Mouse (Mus musculus) macrophage (primary cell): ENCODE measurements around the gene Sub1. TPM values are rescaled to one million over a fixed set of nuclear protein-coding genes. Genes with fewer than 3 reads are reported as not detected.

Experiments used
- H3K27ac ChIP-seq: fragments of 350-480 bp; formaldehyde crosslinking; 2 replicates; pipeline ENCODE4 v1.9.0; 2021
- H3K36me3 ChIP-seq: fragments of 350-480 bp; formaldehyde crosslinking; 2 replicates; pipeline ENCODE4 v1.9.0; 2021; ENCODE audit errors: inconsistent target
- H3K4me3 ChIP-seq: fragments of 350-480 bp; formaldehyde crosslinking; 2 replicates; pipeline ENCODE4 v1.9.0; 2021; ENCODE audit errors: inconsistent target
- H3K79me2 ChIP-seq: fragments of 350-480 bp; formaldehyde crosslinking; 2 replicates; pipeline ENCODE4 v1.9.0; 2021; ENCODE audit errors: inconsistent target
- WGBS: methylation state at CpG from one replicate; pipeline ENCODE4 v1.1.7; 2026; ENCODE audit warnings: inconsistent platforms; ENCODE audit not compliant: missing documents; 5-methylcytosine and 5-hydroxymethylcytosine counted together
- polyA plus RNA-seq: library from polyadenylated mRNA; stranded (reverse); fragments of 250-400 nt; gene quantifications from 3 replicates; pipeline ENCODE4 v1.2.4, GENCODE M21; 2018; ENCODE audit warnings: inconsistent platforms

The Sub1 gene
- polyA plus RNA-seq, 1 experiment from 2014 or later = 217 TPM

DNA sequence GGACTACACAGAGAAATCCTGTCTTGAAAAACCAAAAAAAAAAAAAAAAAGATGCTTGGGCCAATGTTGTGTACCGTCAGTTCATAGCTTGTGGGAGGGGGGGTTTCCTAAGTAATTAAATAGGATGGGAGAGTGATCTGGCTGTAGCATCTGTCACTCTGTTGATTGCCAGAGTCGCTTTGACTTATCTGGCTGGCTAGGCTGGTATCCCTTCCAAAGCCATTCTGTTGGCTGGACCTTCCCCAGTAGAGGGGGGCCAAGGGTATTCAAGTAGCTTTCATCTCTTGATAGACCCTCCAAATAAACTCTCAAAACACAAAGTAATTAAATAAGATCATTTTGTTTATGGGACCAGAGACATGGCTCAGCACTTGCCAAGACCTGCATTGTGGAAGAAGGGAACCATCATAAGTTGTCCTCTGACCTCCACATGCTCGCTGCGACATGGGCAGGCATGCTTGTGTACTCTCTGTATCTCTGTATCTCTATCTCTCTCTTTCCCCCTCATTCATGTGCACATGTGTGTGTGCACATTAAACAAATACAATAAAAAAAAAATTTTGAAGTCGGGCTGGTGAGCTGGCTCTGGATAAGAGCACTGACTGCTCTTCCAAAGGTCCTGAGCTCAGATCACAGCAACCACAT lies 31.5 kb downstream of the Sub1 start:
- Histone ChIP-seq H3K36me3 (no peaks in the 10 kb centered on the region), H3K4me3 (no peak overlapping the region), H3K79me2 (no peaks in the 10 kb centered on the region), H3K27ac (no peak overlapping the region)
- 87% methylated on average over 5 of the region's 5 CpGs for WGBS

DNA sequence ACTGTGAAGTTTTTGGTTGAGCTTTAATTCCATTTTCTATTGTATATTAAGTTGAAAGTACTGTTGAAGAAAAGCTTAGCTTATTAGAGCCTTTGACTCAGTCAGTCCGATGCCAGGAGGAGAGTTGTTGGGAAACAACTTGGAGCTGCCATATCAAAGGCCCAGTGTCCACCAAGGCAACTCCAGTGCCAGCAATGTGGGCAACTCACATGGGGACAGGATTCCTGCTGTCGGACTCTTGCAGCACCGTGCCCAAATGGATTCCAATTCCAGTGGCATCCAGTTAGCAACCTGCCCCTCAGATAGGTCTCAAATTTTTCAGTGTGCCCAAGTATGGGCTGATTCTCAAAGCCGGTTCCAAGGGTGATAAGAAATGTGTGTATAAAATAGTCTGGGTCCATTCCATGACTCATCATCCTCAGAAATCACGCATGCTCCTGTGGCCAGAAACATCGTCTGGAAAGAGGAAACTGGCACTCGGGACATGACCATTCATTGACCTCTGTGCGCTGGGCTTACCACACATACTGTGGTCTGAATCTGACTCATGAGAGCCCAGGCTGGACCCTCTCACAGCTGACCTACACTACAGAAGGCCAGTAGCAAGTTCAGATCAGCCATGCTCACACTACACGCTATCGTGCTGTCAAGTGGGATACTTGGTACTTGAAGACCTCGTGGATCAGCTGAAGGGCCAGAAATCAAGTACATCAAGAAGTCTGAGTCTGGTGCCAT lies 32.8 kb downstream of the Sub1 start:
- H3K36me3 ChIP-seq = no peaks in the 10 kb centered on the region
- no peak overlapping the region for H3K4me3 ChIP-seq
- H3K27ac ChIP-seq = no peak overlapping the region
- 65% methylated on average over 11 of the region's 11 CpGs for WGBS
- H3K79me2 ChIP-seq = no peaks in the 10 kb centered on the region

DNA sequence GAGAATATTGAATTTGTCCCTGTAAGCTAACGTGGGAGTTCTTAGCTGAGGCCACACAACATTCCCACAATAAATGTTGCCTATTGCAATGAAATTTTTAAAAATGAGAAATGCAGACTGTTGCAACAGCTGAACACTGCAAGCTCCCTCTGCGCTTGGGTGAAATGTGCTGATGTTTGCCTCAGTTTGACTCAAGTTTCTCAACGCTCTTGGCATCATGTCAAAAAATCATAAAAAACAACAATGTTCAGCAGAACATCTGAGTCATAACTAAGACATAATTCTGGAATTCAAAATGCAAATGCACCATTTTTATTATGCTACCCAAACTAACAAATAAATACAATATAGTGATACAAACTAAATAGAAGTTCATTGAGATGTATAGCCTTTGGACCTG lies 37.1 kb downstream of the Sub1 start:
- Histone ChIP-seq H3K79me2 (no peaks in the 10 kb centered on the region), H3K27ac (no peak overlapping the region), H3K36me3 (no peaks in the 10 kb centered on the region), H3K4me3 (no peak overlapping the region)
- WGBS = 88% methylated on average over 3 of the region's 3 CpGs

DNA sequence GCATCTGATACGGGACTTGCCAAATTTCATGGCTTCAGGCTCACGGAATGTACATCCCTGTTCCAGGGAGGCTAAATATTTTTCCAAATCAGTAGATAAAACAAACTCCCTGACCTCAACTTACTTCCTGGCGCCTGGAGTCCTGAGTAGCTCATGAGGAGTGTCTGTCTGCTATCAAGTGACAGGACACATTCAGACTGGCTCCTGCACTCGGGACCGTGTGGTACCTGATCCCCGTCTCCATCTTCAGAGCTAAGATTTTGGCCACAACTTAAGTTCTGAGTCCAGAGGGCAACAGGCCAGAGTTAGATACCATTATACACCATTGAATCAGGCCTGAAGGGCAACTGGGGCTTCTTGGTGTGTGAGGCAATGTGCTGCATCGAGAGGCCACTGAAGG lies 40.7 kb downstream of the Sub1 start:
- no peaks in the 10 kb centered on the region for H3K79me2 ChIP-seq
- H3K36me3 ChIP-seq = no peaks in the 10 kb centered on the region
- H3K4me3 ChIP-seq = no peak overlapping the region
- H3K27ac ChIP-seq = no peak overlapping the region
- 88% methylated on average over 7 of the region's 7 CpGs for WGBS

DNA sequence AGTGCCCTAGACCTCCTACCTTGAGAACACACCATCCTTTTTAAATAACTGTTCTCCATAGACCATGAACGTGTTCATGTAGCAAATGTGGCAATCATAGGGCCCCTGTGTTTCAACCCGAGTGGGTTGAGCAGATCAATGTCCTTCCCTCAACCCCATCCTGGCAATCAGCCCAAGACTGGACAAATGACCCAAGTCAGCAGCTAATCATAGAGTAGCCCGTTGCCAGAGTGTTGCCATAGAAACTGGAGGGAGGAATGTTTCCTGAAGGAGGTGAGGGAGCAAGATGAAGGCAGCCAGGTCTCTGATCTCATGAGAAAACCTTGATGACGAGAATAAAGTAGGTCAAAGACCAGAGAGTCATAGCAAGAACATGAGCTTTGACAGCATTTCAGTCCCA lies 42.6 kb downstream of the Sub1 start:
- H3K36me3 ChIP-seq = no peaks in the 10 kb centered on the region
- H3K27ac ChIP-seq = no peak overlapping the region
- 85% methylated on average over 4 of the region's 4 CpGs for WGBS
- no peaks in the 10 kb centered on the region for H3K79me2 ChIP-seq
- H3K4me3 ChIP-seq = no peak overlapping the region

DNA sequence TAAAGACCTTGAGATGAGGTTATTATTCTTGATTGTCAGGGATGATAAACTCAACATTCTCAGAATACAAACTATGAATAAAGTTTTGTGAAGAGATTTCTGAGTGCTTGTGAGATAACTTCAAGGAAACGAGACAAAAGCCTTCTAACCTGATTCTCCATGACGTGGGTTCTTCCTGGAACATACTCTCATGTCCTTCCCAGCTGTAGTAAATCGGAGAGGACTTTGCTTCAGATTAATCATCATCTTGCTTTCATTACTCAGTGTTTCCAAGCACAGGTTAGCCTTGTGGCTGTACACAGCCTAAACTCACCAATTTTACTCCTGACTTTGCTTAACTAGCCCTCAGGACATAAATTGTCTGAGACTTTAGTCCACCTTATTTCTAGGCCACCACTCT lies 44.6 kb downstream of the Sub1 start:
- Histone ChIP-seq H3K4me3 (no peak overlapping the region), H3K27ac (no peak overlapping the region), H3K79me2 (no peaks in the 10 kb centered on the region), H3K36me3 (no peaks in the 10 kb centered on the region)
- WGBS = 87% methylated on average over 3 of the region's 3 CpGs

DNA sequence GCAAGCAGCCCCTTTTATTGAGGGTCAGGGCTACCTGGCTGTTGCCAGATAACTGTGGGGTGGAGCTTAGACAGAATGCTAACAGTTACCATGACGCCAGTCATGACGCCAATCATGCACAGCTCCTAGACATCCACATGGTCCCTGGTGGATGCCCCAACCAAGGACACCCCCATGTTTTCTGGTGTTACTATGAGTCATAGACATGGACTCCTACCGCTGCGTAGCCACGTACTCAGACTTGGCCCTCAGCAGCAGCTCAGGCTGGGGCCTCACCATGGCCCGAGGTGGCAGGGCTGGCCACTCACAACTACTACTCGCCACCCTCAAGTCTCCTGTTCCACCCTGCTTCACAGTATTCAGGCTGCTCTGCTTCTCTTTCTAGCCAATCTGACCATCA lies 45.6 kb downstream of the Sub1 start:
- WGBS = 97% methylated on average over 7 of the region's 7 CpGs
- Histone ChIP-seq H3K4me3 (no peak overlapping the region), H3K36me3 (no peaks in the 10 kb centered on the region), H3K27ac (no peak overlapping the region), H3K79me2 (no peaks in the 10 kb centered on the region)

DNA sequence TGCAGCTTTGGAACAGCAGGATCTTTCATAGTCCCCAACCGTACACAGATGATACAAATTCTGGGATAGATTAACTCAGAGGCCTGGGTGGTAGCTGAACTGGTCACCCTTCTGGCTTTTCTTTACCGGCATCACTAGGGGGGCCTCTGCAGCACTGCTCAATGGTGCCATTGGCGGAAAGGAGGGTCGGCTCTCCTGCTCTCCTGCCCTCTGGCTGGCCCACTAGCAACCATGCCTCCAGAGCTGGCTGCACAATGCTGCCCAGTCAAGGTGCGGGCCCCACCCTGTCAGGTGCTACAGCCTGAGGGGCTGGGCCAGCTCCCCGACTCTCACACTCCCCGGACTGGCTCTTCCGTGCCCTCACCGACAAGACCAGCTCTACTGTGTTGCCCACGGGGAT lies 46.6 kb downstream of the Sub1 start:
- Histone ChIP-seq H3K27ac (no peak overlapping the region), H3K36me3 (no peaks in the 10 kb centered on the region), H3K4me3 (no peak overlapping the region), H3K79me2 (no peaks in the 10 kb centered on the region)
- 92% methylated on average over 10 of the region's 10 CpGs for WGBS

DNA sequence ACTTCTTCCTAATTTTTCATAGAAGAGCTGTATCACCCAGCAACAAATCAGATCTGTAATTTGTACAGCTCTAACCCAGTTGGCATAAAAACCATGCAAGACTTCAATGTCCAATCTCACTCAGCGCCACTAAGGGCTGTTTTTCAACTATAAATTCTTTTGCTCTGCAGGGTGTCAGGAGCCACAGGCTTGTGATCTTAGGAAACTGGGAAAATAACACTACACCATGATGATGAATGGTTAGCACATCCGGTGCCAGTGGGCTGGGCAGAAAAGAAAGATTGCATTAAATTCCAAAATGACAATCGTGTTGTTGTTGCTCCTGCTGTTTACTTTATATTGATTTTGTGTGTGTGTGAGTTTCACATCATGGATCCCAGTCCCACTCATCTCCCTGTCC lies 47.3 kb downstream of the Sub1 start:
- H3K36me3 ChIP-seq = no peaks in the 10 kb centered on the region
- H3K27ac ChIP-seq = no peak overlapping the region
- WGBS = 90% methylated on average over 3 of the region's 3 CpGs
- H3K4me3 ChIP-seq = no peak overlapping the region
- H3K79me2 ChIP-seq = no peaks in the 10 kb centered on the region

DNA sequence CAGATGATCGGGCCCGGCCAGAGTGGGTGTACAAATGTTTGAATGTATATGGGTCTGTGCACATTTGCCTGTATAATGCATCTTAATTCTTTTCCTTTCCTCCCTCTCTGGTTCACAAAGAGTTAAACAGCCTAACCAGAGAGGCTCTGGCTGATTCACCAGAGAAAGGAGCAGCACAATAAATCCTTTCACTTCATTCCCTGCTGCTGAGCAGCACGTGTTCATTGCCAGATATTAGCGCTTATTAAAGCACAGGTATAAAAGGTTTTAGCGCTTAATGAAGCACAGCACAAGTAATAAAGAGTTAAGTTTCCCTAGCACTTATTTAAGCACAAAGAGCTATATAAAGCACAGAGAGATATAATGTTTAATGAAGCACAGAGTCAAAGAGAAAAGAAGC lies 55.9 kb downstream of the Sub1 start:
- Histone ChIP-seq H3K27ac (no peak overlapping the region), H3K36me3 (no peaks in the 10 kb centered on the region), H3K79me2 (no peaks in the 10 kb centered on the region), H3K4me3 (no peak overlapping the region)
- 85% methylated on average over 5 of the region's 5 CpGs for WGBS

Other genes starting within 250 kb of the Sub1 start
- not detected in 3 replicates for gene Npr3, start 89.7 kb downstream of the Sub1 start, polyA plus RNA-seq
- 54.2 to 99.0 TPM (median 55.8 TPM) in 3 replicates for gene Zfr, start 120.8 kb upstream of the Sub1 start, polyA plus RNA-seq
- 9.5 to 17.6 TPM (median 12.1 TPM) in 3 replicates for gene Mtmr12, start 208.0 kb upstream of the Sub1 start, polyA plus RNA-seq